Mouse (Mus musculus) cerebellum, postnatal 36 days (tissue): ENCODE measurements around the gene Serpinb9c.
"Not testable (repeated sequence)": the region's sequence is repeated elsewhere in the genome, so short reads cannot be mapped to it uniquely, and the experiment has no call there.

ENCODE experiments used
- DNase-seq, 2 experiments: peaks; one replicate each; pipeline ENCODE4 v3.0.0; 2021 to 2022; ENCODE audit warnings: mixed read lengths in 2 of 2

The Serpinb9c gene

GRCm38 (mm10) chr13:33159642-33160041, at the start of gene Serpinb9c:
TSS of gene Serpinb9c (minus strand) at chr13:33159742.
- no peak for DNase-seq

- DNase-seq = no peak
Observed at GRCm38 (mm10) chr13:33199740-33200139, 40.2 kb upstream of the Serpinb9c start.

GRCm38 (mm10) chr13:33192659-33193058, 33.1 kb upstream of the Serpinb9c start, which contains the start of gene Serpinb9d:
TSS of gene Serpinb9d (plus strand) at chr13:33192959.
- DNase-seq = no peak

- not testable (repeated sequence) for DNase-seq
Observed at GRCm38 (mm10) chr13:33190486-33190885, 30.9 kb upstream of the Serpinb9c start.

GRCm38 (mm10) chr13:33141435-33141834, 18.1 kb downstream of the Serpinb9c start:
- no peak for DNase-seq

GRCm38 (mm10) chr13:33137717-33138116, 21.8 kb downstream of the Serpinb9c start:
- DNase-seq = no peak

GRCm38 (mm10) chr13:33113054-33113453, 46.5 kb downstream of the Serpinb9c start:
- DNase-seq = no peak

- no peak for DNase-seq
Observed at GRCm38 (mm10) chr13:33105626-33106025, 53.9 kb downstream of the Serpinb9c start.
